Comparison of ENCODE assay signal across 8 mouse cellular contexts in genomic region chr15:79243234-79244042, GRCm38 (mm10). TPM values are rescaled to one million over a fixed set of nuclear protein-coding genes. Genes with fewer than 3 reads are reported as not detected.
DNase-seq lines count a peak whose midpoint lies in the region; ATAC-seq lines count a peak whose summit lies in the region.

No protein-coding gene starts in this region.

- H3K4me2 ChIP-seq in embryonic facial prominence, embryonic 14.5 days (ENCODE audit: low read depth, low read length): no peak overlapping the region
- peak overlapping the region; percentile 37 for H3K4me2 ChIP-seq in limb, embryonic 13.5 days (replicated peaks)
- H3K4me2 ChIP-seq in midbrain, embryonic 15.5 days: peak overlapping the region; percentile 29; the same call in 1 of the 2 replicates

- peak; percentile 95 for DNase-seq in 416B (ENCODE audit: low read depth)
- DNase-seq in adrenal gland, postnatal 4 days (ENCODE audit: low spot score in 2 of 2): peak; percentile 85 to 96
- DNase-seq in embryonic facial prominence, embryonic 14.5 days (ENCODE audit: low spot score): peak; percentile 95
- DNase-seq in heart, adult 9 months (ENCODE audit: low spot score in 2 of 2): peak; percentile 91 to 95
- DNase-seq in kidney, adult 9 months: peak; percentile 97
- DNase-seq in spleen, adult 18-20 months: peak; percentile 78 to 87

- 18% methylated on average over 10 of the region's 10 CpGs for WGBS in embryonic facial prominence, embryonic 14.5 days
- 15% methylated on average over 10 of the region's 10 CpGs for WGBS in limb, embryonic 13.5 days
- 18% methylated on average over 10 of the region's 10 CpGs for WGBS in midbrain, embryonic 15.5 days

- H3K9ac ChIP-seq in embryonic facial prominence, embryonic 14.5 days (ENCODE audit: low read depth, low read length): no peak overlapping the region; the same call in 1 of the 2 replicates
- peak overlapping the region; percentile 25; the same call in 1 of the 2 replicates for H3K9ac ChIP-seq in limb, embryonic 13.5 days
- peak overlapping the region; percentile 34; the same call in 1 of the 2 replicates for H3K9ac ChIP-seq in midbrain, embryonic 15.5 days

- H3K27ac ChIP-seq in embryonic facial prominence, embryonic 14.5 days (replicated peaks; ENCODE audit: low read depth, low read length): 0 out of 2 replicates have a peak overlapping the region, but pooled peaks have one; percentile 21
- H3K27ac ChIP-seq in limb, embryonic 13.5 days: peak overlapping the region; percentile 11; the same call in 1 of the 2 replicates
- peak overlapping the region; percentile 68 for H3K27ac ChIP-seq in midbrain, embryonic 15.5 days

- H3K36me3 ChIP-seq in embryonic facial prominence, embryonic 14.5 days (ENCODE audit: control insufficient read depth, insufficient read depth, low read length): peaks cover 70% of the 10 kb centered on the region
- peaks cover 76% of the 10 kb centered on the region for H3K36me3 ChIP-seq in limb, embryonic 13.5 days
- H3K36me3 ChIP-seq in midbrain, embryonic 15.5 days (replicated peaks): peaks cover 34% of the 10 kb centered on the region

- no peaks in the 10 kb centered on the region for H3K9me3 ChIP-seq in embryonic facial prominence, embryonic 14.5 days (ENCODE audit: control insufficient read depth, low read length)
- H3K9me3 ChIP-seq in limb, embryonic 13.5 days: no peaks in the 10 kb centered on the region
- H3K9me3 ChIP-seq in midbrain, embryonic 15.5 days: no peaks in the 10 kb centered on the region

- H3K4me1 ChIP-seq in embryonic facial prominence, embryonic 14.5 days (ENCODE audit: control insufficient read depth, insufficient read depth, low read length): no peaks in the 10 kb centered on the region
- peaks cover 11% of the 10 kb centered on the region for H3K4me1 ChIP-seq in limb, embryonic 13.5 days
- peaks cover 7% of the 10 kb centered on the region for H3K4me1 ChIP-seq in midbrain, embryonic 15.5 days

- H3K4me3 ChIP-seq in embryonic facial prominence, embryonic 14.5 days (ENCODE audit: low read depth, low read length): no peak overlapping the region
- no peak overlapping the region for H3K4me3 ChIP-seq in limb, embryonic 13.5 days
- H3K4me3 ChIP-seq in midbrain, embryonic 15.5 days: no peak overlapping the region

- peak; percentile 97 for ATAC-seq in embryonic facial prominence, embryonic 14.5 days (ENCODE audit: low read depth)
- ATAC-seq in limb, embryonic 13.5 days (ENCODE audit: low FRiP score, low read depth): peak; percentile 96
- peak; percentile 97 for ATAC-seq in midbrain, embryonic 15.5 days (replicated peaks)

- no peaks in the 10 kb centered on the region for H3K27me3 ChIP-seq in embryonic facial prominence, embryonic 14.5 days (replicated peaks; ENCODE audit: control insufficient read depth, insufficient read depth, low read length)
- H3K27me3 ChIP-seq in limb, embryonic 13.5 days: no peaks in the 10 kb centered on the region
- no peaks in the 10 kb centered on the region for H3K27me3 ChIP-seq in midbrain, embryonic 15.5 days (replicated peaks)

RNA-seq across cellular contexts. Expression of gene Slc16a8, which starts 11.1 kb away (rescaled TPM):
- under 1 TPM; 0.17 TPM for total RNA-seq in adrenal gland, postnatal 4 days (2021)
- polyA plus RNA-seq in embryonic facial prominence, embryonic 14.5 days (2014; fragmentation: Nextera tagmentation; extraction: Ambion mirVana): 0.28 and 0.29 TPM in 2 replicates
- polyA plus RNA-seq in limb, embryonic 13.5 days (2015; fragmentation: Nextera tagmentation; extraction: Ambion mirVana): 0.33 and 0.59 TPM in 2 replicates
- polyA plus RNA-seq in midbrain, embryonic 15.5 days (2015; fragmentation: Nextera tagmentation; extraction: Ambion mirVana): 0.47 and 0.54 TPM in 2 replicates

RNA-seq across cellular contexts. Expression of gene Gm49486, which starts 14.2 kb away (rescaled TPM):
- total RNA-seq in adrenal gland, postnatal 4 days (2021): under 1 TPM; 0.17 to 0.70 TPM
- polyA plus RNA-seq in embryonic facial prominence, embryonic 14.5 days (2014; fragmentation: Nextera tagmentation; extraction: Ambion mirVana): 1.1 TPM in 2 replicates
- 1.3 and 1.4 TPM in 2 replicates for polyA plus RNA-seq in limb, embryonic 13.5 days (2015; fragmentation: Nextera tagmentation; extraction: Ambion mirVana)
- polyA plus RNA-seq in midbrain, embryonic 15.5 days (2015; fragmentation: Nextera tagmentation; extraction: Ambion mirVana): 0.78 and 1.6 TPM in 2 replicates

RNA-seq across cellular contexts. Expression of gene Pick1, which starts 14.5 kb away (rescaled TPM):
- total RNA-seq in adrenal gland, postnatal 4 days (2021): 10 to 100 TPM; 32.1 to 33.2 TPM
- polyA plus RNA-seq in embryonic facial prominence, embryonic 14.5 days (2014; fragmentation: Nextera tagmentation; extraction: Ambion mirVana): 18.1 and 21.3 TPM in 2 replicates
- polyA plus RNA-seq in limb, embryonic 13.5 days (2015; fragmentation: Nextera tagmentation; extraction: Ambion mirVana): 52.7 and 57.4 TPM in 2 replicates
- polyA plus RNA-seq in midbrain, embryonic 15.5 days (2015; fragmentation: Nextera tagmentation; extraction: Ambion mirVana): 105 and 108 TPM in 2 replicates

RNA-seq across cellular contexts. Expression of gene Baiap2l2, which starts 41.9 kb away (rescaled TPM):
- total RNA-seq in adrenal gland, postnatal 4 days (2021): 1 to 10 TPM; 2.3 to 5.5 TPM
- polyA plus RNA-seq in embryonic facial prominence, embryonic 14.5 days (2014; fragmentation: Nextera tagmentation; extraction: Ambion mirVana): 5.6 and 6.9 TPM in 2 replicates
- 8.8 and 11.7 TPM in 2 replicates for polyA plus RNA-seq in limb, embryonic 13.5 days (2015; fragmentation: Nextera tagmentation; extraction: Ambion mirVana)
- polyA plus RNA-seq in midbrain, embryonic 15.5 days (2015; fragmentation: Nextera tagmentation; extraction: Ambion mirVana): 2.6 and 3.1 TPM in 2 replicates

Comparison
In these comparisons a context has a peak if more than half of its experiments do, and no peak if none do; other contexts are left out.
1. H3K27ac ChIP-seq: peak in every context shown above with its lines; median percentile 68 in midbrain, embryonic 15.5 days; 21 in embryonic facial prominence, embryonic 14.5 days; 11 in limb, embryonic 13.5 days.